Mouse (Mus musculus): ENCODE measurements around the gene Ankfn1.

Ankfn1 gene

GRCm38 (mm10) chr11:89356479-89356878 is 421.0 kb downstream of the Ankfn1 start:
- DNase-seq, result no peak

DNA sequence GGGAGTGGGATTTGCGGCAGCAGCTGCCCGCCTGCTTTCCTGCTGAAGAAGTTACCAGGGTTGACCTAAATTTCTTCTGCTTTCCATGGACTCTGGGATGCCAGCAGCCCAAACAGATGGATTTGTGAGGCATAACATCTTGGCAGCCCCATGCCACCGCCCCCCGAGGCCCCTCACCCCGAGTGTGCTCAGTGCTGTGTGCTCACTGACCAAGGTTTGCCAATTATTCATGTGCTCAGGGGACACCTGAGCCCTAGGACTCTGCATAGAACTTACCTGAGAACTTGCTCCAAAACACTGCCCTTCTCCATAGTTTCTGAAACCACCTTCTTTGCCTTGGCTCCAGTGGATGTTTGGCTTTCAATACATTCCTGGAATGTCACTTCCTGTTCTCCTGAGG is 421.4 kb downstream of the Ankfn1 start:
- DNase-seq, result no peak

- no peak for DNase-seq
Measured at GRCm38 (mm10) chr11:89340238-89340637, 437.2 kb downstream of the Ankfn1 start.
